Mouse (Mus musculus) forebrain, postnatal 0 days (tissue): Measurements from ENCODE around the gene Peli3. TPM values are rescaled to one million over a fixed set of nuclear protein-coding genes. Genes with fewer than 3 reads are reported as not detected.
"Not testable (repeated sequence)": the region's sequence is repeated elsewhere in the genome, so short reads cannot be mapped to it uniquely, and the experiment has no call there.

ENCODE experiments used
- ATAC-seq: fragments of 200-750 bp; cut with Nextera tagmentation; 2 replicates; pipeline ENCODE4 v1.8.0; 2017; ENCODE audit warnings: mild to moderate bottlenecking, moderate library complexity
- DNase-seq: peaks from one replicate; pipeline ENCODE4 v3.0.0-alpha.2; 2015
- H3K27ac ChIP-seq: fragments of 300-500 bp; sonication (generic); 2 replicates; pipeline ENCODE4 v1.5.1; 2014; ENCODE audit warnings: low read depth, mild to moderate bottlenecking, antibody characterized with exemption, low read length, moderate library complexity, mixed read lengths
- H3K27me3 ChIP-seq: fragments of 300-500 bp; sonication (generic); 2 replicates; pipeline ENCODE4 v1.6.1; 2014; ENCODE audit warnings: mild to moderate bottlenecking, low read length, mixed read lengths; ENCODE audit not compliant: insufficient read depth
- H3K36me3 ChIP-seq: fragments of 300-500 bp; sonication (generic); 2 replicates; pipeline ENCODE4 v1.6.1; 2014; ENCODE audit warnings: mild to moderate bottlenecking, moderate library complexity; ENCODE audit not compliant: insufficient read depth
- H3K4me1 ChIP-seq: fragments of 300-500 bp; sonication (generic); 2 replicates; pipeline ENCODE4 v1.6.1; 2014; ENCODE audit warnings: antibody characterized with exemption; ENCODE audit not compliant: insufficient read depth
- H3K4me2 ChIP-seq: fragments of 300-500 bp; sonication (generic); 2 replicates; pipeline ENCODE4 v1.6.1; 2014; ENCODE audit warnings: low read depth, mild to moderate bottlenecking, moderate library complexity
- H3K4me3 ChIP-seq: fragments of 300-500 bp; sonication (generic); 2 replicates; pipeline ENCODE4 v1.5.1; 2014; ENCODE audit warnings: low read depth, low read length, mixed read lengths
- H3K9ac ChIP-seq: fragments of 300-500 bp; sonication (generic); 2 replicates; pipeline ENCODE4 v1.6.1; 2014; ENCODE audit warnings: mild to moderate bottlenecking
- H3K9me3 ChIP-seq: fragments of 300-500 bp; sonication (generic); 2 replicates; pipeline ENCODE4 v1.6.1; 2016; ENCODE audit warnings: low read length
- CTCF ChIP-seq: sonication (generic); IDR thresholded peaks from 2 replicates; pipeline ENCODE4 v1.5.1; 2016; ENCODE audit warnings: antibody characterized with exemption, control low read depth, low read depth
- WGBS: fragments of 180-500 bp; shearing (Covaris S2); extraction: QIAGEN DNeasy Blood & Tissue Kit; methylation state at CpG from one replicate; pipeline ENCODE4 v1.1.7; 2014; 5-methylcytosine and 5-hydroxymethylcytosine counted together
- polyA plus RNA-seq: library from polyadenylated mRNA; unstranded; fragments of >200 nt; fragmentation: Nextera tagmentation; extraction: Ambion mirVana; gene quantifications from 2 replicates; pipeline ENCODE4 v1.2.1, GENCODE M21; 2015
- total RNA-seq: library from RNA; depleted of rRNA; stranded (reverse); fragments of >200 nt; gene quantifications from 2 replicates; pipeline ENCODE4 v1.2.3, GENCODE M21; 2014

Gene Peli3
- total and polyA plus RNA-seq, 2 experiments from 2014 or later, result 10.9 to 11.5 TPM

DNA sequence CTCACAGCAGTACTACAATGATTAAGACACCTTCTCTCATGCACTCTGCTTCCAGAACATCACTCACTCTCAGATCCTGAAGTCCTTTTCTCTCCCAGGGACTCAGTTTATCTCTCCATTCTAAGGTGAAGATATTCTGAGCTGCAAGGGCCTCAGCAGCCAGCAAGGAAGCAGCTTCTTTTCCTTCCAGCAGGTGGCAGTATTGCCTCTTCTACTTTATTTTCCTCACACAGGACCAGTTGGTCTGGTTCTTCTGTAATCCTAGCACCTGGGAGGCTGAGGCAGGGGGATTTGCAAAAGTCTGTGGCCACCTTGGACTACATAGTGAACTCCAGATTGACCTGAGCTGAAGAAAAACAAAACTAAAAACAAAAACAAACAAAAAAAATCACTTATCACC is 38.8 kb upstream of the Peli3 start:
- no peak overlapping the region for H3K4me2 ChIP-seq
- H3K4me1 ChIP-seq, result no peaks in the 10 kb centered on the region
- H3K36me3 ChIP-seq, result peaks cover 6% of the 10 kb centered on the region
- DNase-seq, result peak; percentile 89
- peak; percentile 73; the same call in 1 of the 2 replicates for ATAC-seq
- H3K9me3 ChIP-seq, result no peaks in the 10 kb centered on the region
- peak; percentile 92 for TF ChIP-seq CTCF
- peaks cover 9% of the 10 kb centered on the region for H3K27me3 ChIP-seq
- H3K4me3 ChIP-seq, result no peak overlapping the region
- H3K9ac ChIP-seq, result no peak overlapping the region
- no peak overlapping the region for H3K27ac ChIP-seq

DNA sequence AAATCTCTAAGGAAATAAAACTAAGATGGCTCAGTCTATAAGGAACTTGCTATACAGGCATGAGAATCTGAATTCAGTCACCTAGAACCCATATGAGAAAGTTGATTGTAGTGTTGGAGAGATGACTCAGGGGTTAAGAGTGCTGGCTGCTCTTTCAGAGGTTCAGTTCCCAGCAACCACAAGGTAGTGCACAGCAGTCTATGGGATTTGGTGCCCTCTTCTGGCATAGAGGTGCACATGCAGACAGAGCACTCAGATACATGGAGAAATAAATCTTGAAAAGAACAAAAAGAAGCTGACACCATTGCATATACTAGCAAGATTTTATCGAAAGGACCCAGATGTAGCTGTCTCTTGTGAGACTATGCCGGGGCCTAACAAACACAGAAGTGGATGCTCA is 25.3 kb upstream of the Peli3 start:
- peaks cover 27% of the 10 kb centered on the region for H3K36me3 ChIP-seq
- H3K4me2 ChIP-seq, result no peak overlapping the region
- ATAC-seq (no peak), DNase-seq (no peak)
- no peak overlapping the region for H3K9ac ChIP-seq
- WGBS, result 94% methylated on average over 2 of the region's 2 CpGs
- no peak overlapping the region for H3K4me3 ChIP-seq
- no peaks in the 10 kb centered on the region for H3K9me3 ChIP-seq
- no peak overlapping the region for H3K27ac ChIP-seq
- H3K4me1 ChIP-seq, result no peaks in the 10 kb centered on the region
- no peaks in the 10 kb centered on the region for H3K27me3 ChIP-seq
- TF ChIP-seq CTCF, result peak; percentile 57

GRCm38 (mm10) chr19:4961928-4962601 is 19.1 kb upstream of the Peli3 start, which contains the start of gene Mrpl11:
Gene Mrpl11 (plus strand): TSS chr19:4962147.
- WGBS, result under 1% methylated on average over 34 of the region's 34 CpGs
- H3K27me3 ChIP-seq, result no peaks in the 10 kb centered on the region
- H3K4me2 ChIP-seq, result peak within 1 kb of the TSS; percentile 71
- TF ChIP-seq CTCF, result peak; percentile 91
- DNase-seq, result peak; percentile 98
- H3K9me3 ChIP-seq, result no peaks in the 10 kb centered on the region
- H3K36me3 ChIP-seq, result peaks cover 27% of the 10 kb centered on the region
- peak within 1 kb of the TSS; percentile 66 for H3K4me3 ChIP-seq
- peak; percentile 99 for ATAC-seq
- H3K9ac ChIP-seq, result peak within 1 kb of the TSS; percentile 61
- H3K27ac ChIP-seq, result peak within 1 kb of the TSS; percentile 75
- H3K4me1 ChIP-seq, result peaks cover 4% of the 10 kb centered on the region

DNA sequence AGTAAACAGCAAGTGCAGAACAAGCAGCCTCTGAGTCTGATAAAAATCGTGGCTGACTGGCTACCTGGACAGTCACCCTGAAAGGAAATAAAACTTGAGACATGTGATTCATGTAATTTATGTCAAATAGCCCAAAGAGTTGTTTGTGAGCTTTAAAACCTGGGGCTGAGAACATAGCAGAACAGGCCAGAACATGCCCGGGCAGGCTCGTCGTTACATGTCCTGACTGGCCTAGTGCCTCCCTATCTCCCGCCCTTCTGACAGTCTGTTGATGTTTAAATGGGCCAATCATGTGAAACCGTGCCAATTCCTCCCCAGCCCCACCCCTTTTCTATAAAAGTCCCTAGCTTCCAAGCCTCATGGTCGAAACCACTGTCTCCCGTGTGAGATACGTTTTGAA is 5.7 kb upstream of the Peli3 start:
- DNase-seq, H3K27ac ChIP-seq, H3K4me1 ChIP-seq, H3K36me3 ChIP-seq, H3K27me3 ChIP-seq, H3K9ac ChIP-seq, H3K9me3 ChIP-seq, H3K4me2 ChIP-seq, ATAC-seq, H3K4me3 ChIP-seq: not testable (repeated sequence)
- WGBS, result 77% methylated on average over 9 of the region's 9 CpGs

DNA sequence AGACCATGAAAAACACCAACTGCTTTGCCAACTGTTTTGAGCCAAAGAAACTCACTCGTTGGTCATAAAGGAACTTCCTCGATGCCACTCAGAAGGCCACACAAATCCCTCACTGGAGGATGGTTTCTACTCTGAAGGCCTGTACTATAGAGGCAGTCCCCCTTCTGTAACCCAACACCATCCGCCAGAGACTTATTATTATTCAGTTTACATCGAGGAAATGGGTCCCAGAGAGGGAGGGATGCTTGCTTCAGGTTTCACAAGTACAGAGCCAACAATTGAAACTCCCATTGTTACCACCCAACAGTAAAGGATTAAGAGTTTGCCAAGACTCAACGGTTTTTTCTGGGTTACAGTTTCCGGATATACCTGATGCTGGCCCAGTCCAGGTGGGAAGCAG is 2.6 kb upstream of the Peli3 start:
- no peak for TF ChIP-seq CTCF
- H3K9me3 ChIP-seq, result no peaks in the 10 kb centered on the region
- 34% methylated on average over 6 of the region's 6 CpGs for WGBS
- no peaks in the 10 kb centered on the region for H3K36me3 ChIP-seq
- H3K27me3 ChIP-seq, result no peaks in the 10 kb centered on the region
- no peak overlapping the region for H3K4me3 ChIP-seq
- no peak overlapping the region for H3K4me2 ChIP-seq
- H3K9ac ChIP-seq, result no peak overlapping the region
- ATAC-seq, result no peak
- no peak for DNase-seq
- no peaks in the 10 kb centered on the region; the same call in 1 of the 2 replicates for H3K4me1 ChIP-seq
- H3K27ac ChIP-seq, result no peak overlapping the region

- 7% methylated on average over 13 of the region's 13 CpGs for WGBS
- no peak for TF ChIP-seq CTCF
- no peaks in the 10 kb centered on the region for H3K27me3 ChIP-seq
- H3K4me2 ChIP-seq, result peak overlapping the region; percentile 88
- DNase-seq (no peak), ATAC-seq (peak; percentile 70)
- H3K36me3 ChIP-seq, result no peaks in the 10 kb centered on the region
- peak overlapping the region; percentile 75 for H3K4me3 ChIP-seq
- peak overlapping the region; percentile 75 for H3K27ac ChIP-seq
- H3K4me1 ChIP-seq, result no peaks in the 10 kb centered on the region; the same call in 1 of the 2 replicates
- no peaks in the 10 kb centered on the region for H3K9me3 ChIP-seq
- peak overlapping the region; percentile 77 for H3K9ac ChIP-seq
These were observed 294 bp upstream of the Peli3 start for GRCm38 (mm10) chr19:4943253-4943588.

GRCm38 (mm10) chr19:4937444-4938310 is 5.2 kb downstream of the Peli3 start:
- H3K27me3 ChIP-seq, result no peaks in the 10 kb centered on the region
- H3K4me1 ChIP-seq, result no peaks in the 10 kb centered on the region; the same call in 1 of the 2 replicates
- no peak overlapping the region for H3K9ac ChIP-seq
- 87% methylated on average over 17 of the region's 17 CpGs for WGBS
- H3K36me3 ChIP-seq, result peaks cover 22% of the 10 kb centered on the region
- no peak overlapping the region for H3K27ac ChIP-seq
- no peak overlapping the region for H3K4me2 ChIP-seq
- H3K4me3 ChIP-seq, result no peak overlapping the region
- ATAC-seq, result no peak
- TF ChIP-seq CTCF, result no peak
- DNase-seq, result no peak
- H3K9me3 ChIP-seq, result no peaks in the 10 kb centered on the region
